Mouse (Mus musculus): ENCODE data around the gene Tecrl.

Gene Tecrl

GRCm38 (mm10) chr5:83354846-83355561 is at the start of gene Tecrl:
TSS of gene Tecrl (minus strand) at chr5:83355195.
- no peak for DNase-seq

- DNase-seq: no peak
Observed at GRCm38 (mm10) chr5:83385021-83385420, 30.0 kb upstream of the Tecrl start.

DNA sequence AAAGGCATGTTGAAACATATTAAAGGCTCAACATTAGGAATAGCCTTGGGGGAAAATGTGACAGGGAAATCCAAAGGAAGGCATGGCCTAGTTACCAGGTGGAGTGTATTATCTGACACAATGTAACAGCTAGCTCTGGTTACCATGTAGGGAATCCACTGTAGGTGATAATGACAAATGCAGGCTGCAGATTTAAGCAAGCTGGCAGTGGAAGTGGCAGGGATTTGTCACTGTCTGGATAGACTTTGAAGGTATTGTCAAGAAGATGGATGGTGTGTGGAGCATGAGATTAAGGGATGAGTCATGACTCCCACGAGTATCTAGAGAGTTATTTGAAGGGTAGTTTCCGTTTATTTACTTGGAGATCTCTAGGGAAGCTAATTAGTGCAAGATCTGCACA is 3.4 kb downstream of the Tecrl start:
- DNase-seq: no peak

DNA sequence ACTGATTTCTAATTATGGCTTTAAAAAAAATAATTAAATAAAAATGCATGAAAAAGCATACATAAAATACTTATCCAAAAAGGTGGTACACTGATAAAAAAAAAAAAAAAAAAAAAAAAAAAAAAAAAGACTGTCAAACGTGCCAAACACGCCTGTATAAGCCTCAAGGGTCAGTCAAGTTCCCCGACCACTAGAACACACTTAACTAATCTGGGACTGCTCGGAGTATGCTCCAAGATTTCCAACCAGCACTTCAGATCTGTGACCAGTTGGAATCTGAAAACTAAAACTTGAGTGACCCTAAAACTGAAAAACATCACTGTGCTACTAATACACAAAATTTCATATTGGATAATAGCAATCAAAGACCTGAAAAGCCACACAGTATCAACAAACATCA is 15.9 kb downstream of the Tecrl start:
- DNase-seq: no peak

- no peak for DNase-seq
Observed at GRCm38 (mm10) chr5:83267148-83267776, 87.7 kb downstream of the Tecrl start.

- DNase-seq: no peak
Observed at GRCm38 (mm10) chr5:83260059-83260458, 94.9 kb downstream of the Tecrl start.

DNA sequence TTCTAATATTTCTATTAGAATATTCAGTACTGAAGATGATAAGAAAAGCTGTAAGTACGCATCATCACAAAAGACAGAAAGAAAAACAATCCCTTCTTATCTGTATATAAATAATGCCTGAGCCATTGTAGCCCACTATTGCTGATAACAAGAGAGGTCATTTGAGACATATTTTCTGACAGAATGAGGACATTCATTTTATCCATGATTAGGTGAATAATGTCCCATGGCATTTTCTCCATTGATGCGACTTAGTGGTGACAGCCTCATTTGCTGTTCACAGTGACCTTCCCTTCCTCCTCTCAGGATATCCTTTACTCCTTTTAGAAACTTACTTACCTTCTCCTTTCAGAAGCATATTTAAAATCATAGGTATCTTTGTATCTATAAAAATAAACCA is 100.9 kb downstream of the Tecrl start:
- no peak for DNase-seq

DNA sequence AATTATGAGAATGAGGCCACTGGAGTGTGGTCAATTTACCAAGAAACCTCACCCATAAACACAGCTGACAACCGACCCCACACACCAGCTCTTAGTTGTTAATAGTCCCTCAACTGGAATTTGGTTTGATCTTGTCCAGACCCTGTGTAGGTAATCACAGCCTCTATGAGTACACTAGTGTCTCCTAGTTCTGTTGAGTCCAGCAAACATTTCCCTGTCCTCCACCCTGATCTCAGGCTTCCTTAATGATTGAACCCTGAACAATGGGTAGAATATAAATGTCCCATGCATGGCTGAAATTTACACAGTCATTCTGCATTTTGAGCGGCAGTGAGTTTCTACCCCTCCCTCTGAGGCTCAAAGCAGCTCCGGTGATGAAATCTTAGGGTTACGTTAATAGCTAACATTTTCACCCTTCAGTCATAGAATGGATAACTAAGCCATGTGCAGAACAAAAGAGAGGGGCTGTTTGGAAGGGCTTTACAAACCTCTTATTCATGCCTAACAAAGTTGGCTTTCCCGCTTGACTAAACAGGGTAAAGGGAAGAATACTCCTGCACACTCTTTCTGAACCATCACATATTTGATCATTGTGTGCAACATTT is 116.0 kb downstream of the Tecrl start:
- DNase-seq: no peak

Data from thymus, postnatal 14 days (tissue).